Mouse (Mus musculus): Measurements from ENCODE around the gene Gtf2h5. TPM values are rescaled to one million over a fixed set of nuclear protein-coding genes. Genes with fewer than 3 reads are reported as not detected.

Gene Gtf2h5
- 90.4 and 97.5 TPM in 2 replicates for total RNA-seq (2021)
- long read RNA-seq, experiment 1, transcript Gtf2h5-201 (3 exons, 2,245 nt), result major isoform, 146 of 159 reads
- long read RNA-seq, experiment 1, partial matches to known transcripts, result 3 of 159 reads
- long read RNA-seq, experiment 1, other reads (novel, unspliced or antisense), result 7 of 159 reads
- long read RNA-seq, experiment 2, transcript Gtf2h5-201 (3 exons, 2,245 nt), result major isoform, 156 of 173 reads
- long read RNA-seq, experiment 2, partial matches to known transcripts, result 13 of 173 reads
- long read RNA-seq, experiment 2, other reads (novel, unspliced or antisense), result 2 of 173 reads

GRCm38 (mm10) chr17:6079287-6080122 lies at the start of gene Gtf2h5, which contains the start of gene Serac1:
Gene Gtf2h5 (plus strand): TSS chr17:6079786.
Gene Serac1 (minus strand): TSS chr17:6079741.
- DNase-seq, result peak; percentile 99

DNA sequence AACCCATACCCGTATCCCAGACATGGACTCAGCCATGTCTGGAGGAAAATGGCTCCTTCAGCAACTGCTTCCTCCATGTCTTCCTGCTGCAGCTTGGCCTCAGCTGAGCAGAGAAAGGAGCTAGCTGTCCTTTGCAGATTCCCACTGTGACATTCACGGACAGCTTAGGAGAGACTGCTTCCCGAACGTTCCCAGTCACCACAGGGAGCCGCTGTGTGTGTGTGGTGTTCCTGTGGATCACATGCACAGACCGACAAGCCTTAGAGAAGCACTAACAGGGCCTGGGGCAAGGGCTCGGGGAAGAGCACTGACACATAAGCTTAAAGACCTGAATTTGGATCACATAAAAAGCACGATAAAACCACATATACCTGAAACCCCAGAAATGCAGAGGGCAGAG lies 43.9 kb upstream of the Gtf2h5 start:
- DNase-seq, result no peak

GRCm38 (mm10) chr17:6036458-6036857 lies 43.1 kb upstream of the Gtf2h5 start:
- DNase-seq, result no peak

DNA sequence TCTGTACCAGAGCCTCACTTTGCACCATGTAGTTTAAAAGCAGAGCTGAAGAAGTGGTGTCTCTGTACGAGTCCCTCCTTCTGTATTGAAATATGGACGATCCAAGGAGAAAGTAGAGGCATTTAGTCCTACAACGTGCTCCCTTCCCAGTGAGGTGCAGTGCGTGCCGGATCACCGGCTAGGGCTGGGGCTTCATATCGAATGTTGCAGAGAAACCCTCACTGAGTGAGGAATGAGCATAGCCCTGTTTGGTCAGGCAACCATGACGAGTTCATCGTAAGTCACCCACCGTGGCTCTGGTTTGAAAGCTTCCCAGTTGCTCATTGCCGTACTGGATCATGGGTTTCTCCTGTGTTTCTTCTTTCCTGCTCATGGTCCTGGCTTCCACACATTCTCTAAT lies 42.7 kb upstream of the Gtf2h5 start:
- DNase-seq, result no peak

DNA sequence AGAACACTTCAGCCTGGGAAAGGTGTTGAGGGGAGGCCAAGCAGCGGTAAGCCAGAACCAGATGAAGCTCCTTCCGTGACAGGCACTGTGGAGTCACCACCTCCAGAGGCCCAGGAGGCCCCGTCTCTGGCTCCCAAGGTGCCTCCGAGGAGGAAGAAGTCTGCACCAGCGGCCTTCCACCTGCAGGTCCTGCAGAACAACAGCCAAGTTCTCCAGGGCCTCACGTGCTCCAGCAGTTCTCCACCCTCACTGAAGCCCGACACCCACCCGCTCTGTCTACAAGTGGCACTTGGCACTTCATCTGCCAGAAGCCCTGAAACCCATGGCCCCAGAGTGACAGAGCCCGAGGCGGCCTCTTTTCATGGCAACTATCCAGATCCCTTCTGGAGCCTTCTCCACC lies 42.1 kb upstream of the Gtf2h5 start:
- DNase-seq, result no peak

DNA sequence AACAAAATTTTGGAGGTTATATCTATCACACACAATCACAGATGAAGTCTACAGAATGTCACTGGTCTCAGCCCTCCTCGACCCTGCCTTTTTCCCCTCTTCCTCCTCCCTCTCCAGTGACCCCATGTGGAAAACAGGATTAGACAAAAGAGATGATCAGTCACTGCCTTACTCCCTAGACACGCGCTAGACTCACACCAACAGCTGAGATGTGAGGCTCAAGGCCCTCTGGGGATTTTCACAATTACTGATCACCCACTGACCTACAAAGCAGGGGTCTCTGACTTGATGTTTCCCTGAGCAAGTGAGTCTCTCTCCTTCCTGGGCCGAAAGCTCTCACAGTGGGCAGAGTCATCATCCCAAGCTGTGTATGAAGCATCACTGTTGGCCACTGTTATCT lies 26.8 kb upstream of the Gtf2h5 start:
- no peak for DNase-seq

DNA sequence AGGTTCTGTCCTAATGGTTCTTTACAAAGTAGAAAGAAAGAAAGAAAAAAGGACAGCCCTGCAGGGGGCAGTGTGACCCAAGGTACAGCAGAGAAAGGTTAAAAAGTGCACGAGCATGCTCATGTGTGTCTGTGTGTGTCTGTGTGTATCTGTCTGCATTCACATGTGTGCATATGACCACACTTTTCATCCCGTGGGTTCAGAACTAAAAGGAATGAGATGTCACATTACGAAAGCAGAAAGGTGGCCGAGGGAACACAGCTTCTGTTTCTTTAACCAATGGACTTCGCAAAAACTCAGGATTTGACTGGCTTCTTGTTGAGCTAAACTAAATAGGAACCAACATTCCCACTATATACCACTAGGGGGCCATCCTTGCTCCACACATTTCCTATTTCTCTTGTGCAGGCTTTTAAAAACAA lies 24.6 kb upstream of the Gtf2h5 start:
- peak; percentile 80 for DNase-seq

DNA sequence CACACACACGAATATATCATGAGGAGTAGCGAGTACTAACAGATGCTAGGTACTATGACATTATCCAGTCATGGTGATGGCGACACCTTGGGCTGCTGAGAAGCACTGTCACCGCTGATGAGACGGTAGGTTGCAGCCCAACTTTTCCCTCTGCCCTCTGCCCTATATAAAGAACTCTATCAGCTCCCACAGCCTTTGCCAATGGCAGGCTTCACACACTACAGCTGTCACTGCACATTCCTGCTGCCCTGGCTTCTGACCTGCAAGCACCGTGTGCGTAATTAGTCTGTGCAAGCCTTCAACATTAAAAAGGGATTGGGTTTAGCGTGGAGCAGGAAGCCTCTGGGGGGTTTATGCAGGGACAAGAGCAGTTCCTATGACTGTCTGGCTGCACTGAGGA lies 16.8 kb upstream of the Gtf2h5 start:
- DNase-seq, result no peak

GRCm38 (mm10) chr17:6063532-6063931 lies 16.1 kb upstream of the Gtf2h5 start:
- DNase-seq, result no peak

DNA sequence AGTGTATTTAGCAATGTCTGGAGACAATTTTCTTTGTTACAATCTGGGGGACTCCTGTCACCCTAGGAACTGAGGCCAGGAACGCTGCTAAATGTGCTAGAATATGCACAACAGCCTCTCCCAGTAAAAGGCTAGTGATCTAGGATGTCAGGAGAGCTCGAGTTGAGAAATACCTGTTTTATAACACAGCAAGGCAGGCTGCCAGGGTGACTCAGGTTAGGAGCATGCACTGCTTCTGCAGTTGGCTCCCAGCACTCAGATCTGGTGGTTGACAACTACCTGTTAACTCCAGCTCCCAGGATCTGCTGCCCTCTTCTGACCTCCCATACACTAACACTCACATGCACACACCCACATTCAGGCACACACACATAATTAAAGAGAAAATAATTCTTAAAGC lies 13.6 kb upstream of the Gtf2h5 start:
- peak; percentile 79 for DNase-seq

DNA sequence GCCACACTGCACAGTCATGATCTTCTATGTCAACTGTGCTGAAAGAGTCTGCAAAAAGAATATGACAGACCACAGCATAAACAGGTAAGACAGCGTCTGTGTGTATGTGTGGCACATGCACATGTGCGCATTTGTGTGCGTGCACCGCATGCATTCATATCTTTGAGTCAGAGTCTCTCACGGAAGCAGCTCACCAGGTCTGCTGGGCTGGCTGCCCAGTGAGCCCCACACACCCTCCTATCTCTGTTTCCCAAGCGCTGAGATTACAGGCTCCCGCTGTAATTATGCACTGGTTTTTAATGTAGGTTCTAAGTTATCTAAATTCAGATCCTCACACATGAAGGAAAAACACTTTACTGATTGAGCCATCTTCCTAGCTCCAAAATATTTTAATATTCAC lies 12.0 kb upstream of the Gtf2h5 start:
- no peak for DNase-seq

GRCm38 (mm10) chr17:6069866-6070265 lies 9.7 kb upstream of the Gtf2h5 start:
- peak; percentile 25 for DNase-seq

DNA sequence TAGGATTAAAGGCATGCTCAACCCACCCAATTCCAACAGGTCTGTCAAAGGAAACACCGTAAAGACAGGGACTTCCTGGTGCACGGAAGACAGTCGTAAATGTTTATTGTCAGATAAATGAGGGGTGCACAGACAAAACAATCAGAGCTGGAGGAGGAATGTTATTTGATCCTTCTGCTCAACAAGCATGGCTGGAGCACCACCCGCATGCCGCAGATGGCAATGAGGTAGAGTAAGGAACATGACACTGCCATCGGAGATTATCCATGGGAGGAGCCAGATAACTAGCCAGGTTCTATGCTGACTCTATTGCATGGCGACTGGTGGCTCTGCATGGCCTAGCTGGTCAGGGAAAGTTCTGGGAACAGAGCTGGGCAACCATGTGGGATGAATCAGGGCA lies 6.2 kb upstream of the Gtf2h5 start:
- no peak for DNase-seq

DNA sequence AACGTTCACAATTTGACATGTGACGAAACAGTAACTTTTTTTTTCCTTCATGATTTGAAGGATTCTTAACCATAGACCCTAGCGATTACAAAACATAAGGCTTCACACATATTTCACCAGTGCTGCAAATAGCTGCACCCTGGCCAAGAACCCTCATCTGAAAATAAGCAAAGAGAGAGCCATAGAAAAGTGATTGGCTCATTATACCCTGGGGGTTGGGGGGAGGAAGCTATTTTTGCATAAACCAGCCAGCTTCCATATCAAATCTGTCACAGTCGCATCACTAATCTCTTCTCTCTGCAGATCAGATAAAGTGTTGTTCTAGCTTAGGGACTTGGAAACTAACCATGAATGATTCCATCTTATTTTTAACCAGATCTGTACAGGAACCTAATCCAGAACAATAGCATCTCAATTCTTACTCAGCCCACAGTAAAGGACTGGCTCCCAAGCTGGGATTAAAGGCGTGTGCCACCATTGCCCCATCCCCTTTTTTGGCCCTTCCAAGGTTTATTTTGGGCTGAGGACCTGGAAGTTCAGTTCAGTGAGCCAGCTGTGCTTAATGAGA lies 3.8 kb downstream of the Gtf2h5 start:
- no peak for DNase-seq

DNA sequence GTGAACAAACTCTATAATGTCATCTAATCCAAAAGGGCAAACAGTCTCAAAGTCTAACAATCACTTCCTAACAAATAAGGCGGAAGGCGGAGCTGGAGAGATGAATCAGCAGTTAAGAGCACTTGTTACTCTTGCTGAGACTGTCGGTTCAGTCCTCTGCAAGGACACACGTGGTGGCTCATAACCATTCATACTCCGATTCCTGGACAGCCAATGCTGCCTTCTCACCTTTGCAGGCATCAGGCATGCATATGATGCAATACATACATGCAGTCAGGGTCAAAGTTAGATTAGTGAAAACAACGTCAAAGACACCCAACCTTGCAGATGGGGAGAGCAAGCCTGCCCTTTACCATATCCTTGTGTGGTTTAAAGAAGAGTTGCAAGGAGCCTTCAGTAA lies 12.0 kb downstream of the Gtf2h5 start:
- peak; percentile 19 for DNase-seq

DNA sequence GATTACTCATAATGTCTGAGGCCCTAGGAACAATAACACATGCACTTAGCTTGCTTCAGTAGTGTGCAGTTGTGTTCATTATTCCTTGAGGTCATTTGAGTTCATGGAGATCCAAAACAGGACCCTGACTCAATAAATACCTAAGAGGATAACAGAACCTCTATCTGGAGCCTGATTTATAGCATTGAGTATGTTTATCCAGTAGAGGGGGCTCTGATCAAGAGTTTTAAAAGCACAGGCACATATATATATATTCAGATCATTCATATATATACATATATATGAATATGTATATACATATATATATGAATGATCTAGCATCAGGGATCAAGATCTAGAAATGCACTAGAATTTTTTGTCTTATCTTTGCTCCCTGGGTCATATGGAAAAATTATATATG lies 16.0 kb downstream of the Gtf2h5 start:
- DNase-seq, result no peak

GRCm38 (mm10) chr17:6097884-6098283 lies 18.3 kb downstream of the Gtf2h5 start:
- peak; percentile 67 for DNase-seq

GRCm38 (mm10) chr17:6102287-6102686 lies 22.7 kb downstream of the Gtf2h5 start:
- DNase-seq, result no peak

DNA sequence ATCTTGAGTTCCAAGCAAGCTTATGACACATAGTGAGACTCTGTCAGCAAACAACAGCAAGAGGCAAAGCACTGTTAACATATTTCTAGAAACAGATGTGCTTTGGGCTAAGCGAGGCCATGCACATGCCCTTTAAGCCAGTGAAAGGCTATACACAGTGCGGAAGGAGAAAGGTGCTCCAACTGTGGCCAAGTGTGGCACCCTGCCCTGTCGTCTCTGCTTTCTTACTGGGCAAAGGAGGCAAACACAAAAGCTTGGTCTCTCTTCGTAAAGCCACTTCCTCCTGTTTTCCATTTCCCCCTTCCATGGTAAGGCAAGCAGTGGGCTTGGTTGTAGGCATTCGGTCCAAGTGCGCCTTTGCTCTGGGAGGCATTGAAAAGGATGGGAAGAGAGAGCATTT lies 24.0 kb downstream of the Gtf2h5 start:
- DNase-seq, result no peak

GRCm38 (mm10) chr17:6106361-6107014 lies 26.9 kb downstream of the Gtf2h5 start, which contains the start of gene Tulp4:
Gene Tulp4 (plus strand): TSS chr17:6106437.
- peak; percentile 93 for DNase-seq

DNA sequence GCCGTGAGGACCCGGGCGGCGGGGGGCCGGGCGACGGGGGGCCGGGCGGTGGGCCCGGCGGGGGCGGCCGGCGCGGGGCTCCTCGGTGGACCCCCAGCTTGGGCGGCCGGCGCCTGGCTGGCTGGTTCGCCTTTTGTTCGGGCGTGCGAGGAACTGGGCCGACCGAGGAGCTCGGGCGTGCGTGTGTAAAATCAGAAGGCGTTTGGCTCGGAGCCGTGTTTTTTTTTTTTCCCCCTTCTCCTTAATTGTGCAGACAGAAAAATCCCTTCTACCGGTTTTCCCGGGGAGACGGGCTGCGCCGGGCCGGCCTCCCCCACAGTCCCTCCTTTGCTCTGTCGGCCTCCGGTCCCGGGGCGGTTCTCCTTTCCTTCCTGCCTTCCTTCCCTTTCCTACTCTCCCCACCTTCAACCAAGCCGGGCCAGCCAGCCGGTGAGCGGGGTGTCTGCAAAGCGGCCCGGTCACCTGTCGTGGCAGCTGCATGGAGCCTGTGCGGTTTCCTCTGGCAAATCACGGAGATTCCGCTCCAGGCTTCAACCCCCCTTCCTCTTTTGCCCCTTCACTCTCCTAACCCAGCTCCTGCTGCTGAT lies 27.5 kb downstream of the Gtf2h5 start:
- DNase-seq, result peak; percentile 70

DNA sequence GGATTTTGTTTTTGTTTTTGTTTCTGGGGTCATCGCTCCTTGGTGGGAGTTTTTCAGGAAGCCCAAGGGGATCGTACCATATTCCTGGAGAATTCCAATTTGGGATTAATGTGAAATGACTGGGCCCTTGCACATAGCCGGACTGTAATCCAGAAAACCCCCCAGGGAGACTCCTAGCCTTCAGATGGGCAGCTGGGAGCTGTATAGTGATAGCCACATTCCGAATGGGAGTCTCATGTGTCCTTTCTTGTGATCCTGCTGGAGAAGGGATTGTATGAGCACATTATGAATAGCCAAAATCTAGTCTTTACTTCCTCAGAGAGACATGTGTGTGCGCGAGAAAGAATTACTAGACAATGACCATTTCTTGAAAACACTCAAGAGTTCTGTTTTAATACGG lies 28.6 kb downstream of the Gtf2h5 start:
- no peak for DNase-seq
